Mouse (Mus musculus): ENCODE results near the gene Pgm1.
A peak's percentile ranks its signal among the peaks of the same experiment; 100 is the strongest.

- TF ChIP-seq CTCF (IDR thresholded peaks at IDR 0.05; ENCODE audit: low read depth, low read length) (0 out of 2 replicates have a peak, but pooled peaks have one; percentile 18), GATA1 (IDR thresholded peaks at IDR 0.05; ENCODE audit: borderline replicate concordance, low read length) (no peak), TAL1 (conservative IDR thresholded peaks at IDR 0.05; ENCODE audit: low read depth, low read length) (no peak)
Measured at GRCm38 (mm10) chr4:99913894-99914451, 15.2 kb upstream of the Pgm1 start.

Measured in G1E (cell line).